Mouse (Mus musculus) stomach, embryonic 14.5 days (tissue): ENCODE measurements around the gene Stra6l. TPM values are rescaled to one million over a fixed set of nuclear protein-coding genes. Genes with fewer than 3 reads are reported as not detected.

Experiments used
- ATAC-seq: fragments of 200-750 bp; cut with Nextera tagmentation; 2 replicates; pipeline ENCODE4 v1.8.0; 2017; ENCODE audit warnings: low read depth, moderate TSS enrichment; ENCODE audit not compliant: insufficient number of reproducible peaks, insufficient read depth, low FRiP score
- H3K27ac ChIP-seq: fragments of 300-500 bp; sonication (generic); 2 replicates; pipeline ENCODE4 v1.5.1; 2014; ENCODE audit warnings: mild to moderate bottlenecking, low read length, moderate library complexity, mixed read lengths
- H3K27me3 ChIP-seq: fragments of 300-500 bp; sonication (generic); 2 replicates; pipeline ENCODE4 v1.6.1; 2014; ENCODE audit warnings: low read length, control low read depth, mixed read lengths; ENCODE audit not compliant: control insufficient read depth, insufficient read depth
- H3K36me3 ChIP-seq: fragments of 300-500 bp; sonication (generic); 2 replicates; pipeline ENCODE4 v1.6.1; 2014; ENCODE audit warnings: mild to moderate bottlenecking, control low read depth, low read length, moderate library complexity, mixed read lengths; ENCODE audit not compliant: control insufficient read depth, insufficient read depth
- H3K4me1 ChIP-seq: fragments of 300-500 bp; sonication (generic); 2 replicates; pipeline ENCODE4 v1.6.1; 2014; ENCODE audit warnings: low read length, control low read depth, mixed read lengths; ENCODE audit not compliant: control insufficient read depth, insufficient read depth
- H3K4me2 ChIP-seq: fragments of 300-500 bp; sonication (generic); replicated peaks from 2 replicates; pipeline ENCODE4 v1.6.1; 2014; ENCODE audit warnings: low read depth, low read length, control low read depth
- H3K4me3 ChIP-seq: fragments of 300-500 bp; sonication (generic); 2 replicates; pipeline ENCODE4 v1.5.1; 2014; ENCODE audit warnings: low read depth, low read length, control low read depth
- H3K9ac ChIP-seq: fragments of 300-500 bp; sonication (generic); replicated peaks from 2 replicates; pipeline ENCODE4 v1.6.1; 2014; ENCODE audit warnings: low read depth, mild to moderate bottlenecking, control low read depth, low read length, moderate library complexity, mixed read lengths
- H3K9me3 ChIP-seq: fragments of 300-500 bp; sonication (generic); 2 replicates; pipeline ENCODE4 v1.6.1; 2016; ENCODE audit warnings: low read depth, low read length, control low read depth; ENCODE audit not compliant: control insufficient read depth
- WGBS: fragments of 180-500 bp; shearing (Covaris S2); extraction: QIAGEN DNeasy Blood & Tissue Kit; methylation state at CpG from one replicate; pipeline ENCODE4 v1.1.7; 2014; 5-methylcytosine and 5-hydroxymethylcytosine counted together
- polyA plus RNA-seq: library from polyadenylated mRNA; unstranded; fragments of >200 nt; fragmentation: Nextera tagmentation; extraction: Ambion mirVana; gene quantifications from 2 replicates; pipeline ENCODE4 v1.2.1, GENCODE M21; 2014

Gene Stra6l
- polyA plus RNA-seq, 1 experiment from 2014 or later = 0.12 TPM

DNA sequence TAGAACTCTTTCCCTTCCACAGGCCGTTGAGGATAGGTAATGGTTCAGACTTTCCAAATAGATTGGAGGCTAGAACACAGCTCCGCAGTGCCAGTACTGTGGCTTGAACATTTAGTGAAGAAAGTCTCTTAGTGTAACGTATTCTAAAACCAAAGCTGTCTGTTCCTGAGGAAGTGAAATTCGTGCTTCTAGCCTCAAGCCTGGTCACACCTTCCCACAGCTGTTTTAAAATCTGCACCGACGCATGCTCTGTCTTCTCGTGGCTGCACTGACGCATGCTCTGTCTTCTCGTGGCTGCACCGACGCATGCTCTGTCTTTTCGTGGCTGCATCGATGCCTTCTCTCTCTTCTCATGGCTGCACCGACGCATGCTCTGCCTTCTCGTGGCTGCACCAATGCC lies 34.8 kb downstream of the Stra6l start:
- Histone ChIP-seq H3K27ac (no peak overlapping the region), H3K9ac (no peak overlapping the region), H3K4me3 (no peak overlapping the region), H3K9me3 (no peaks in the 10 kb centered on the region), H3K36me3 (no peaks in the 10 kb centered on the region), H3K27me3 (no peaks in the 10 kb centered on the region), H3K4me1 (no peaks in the 10 kb centered on the region), H3K4me2 (no peak overlapping the region)
- ATAC-seq = no peak
- 92% methylated on average over 16 of the region's 16 CpGs for WGBS

DNA sequence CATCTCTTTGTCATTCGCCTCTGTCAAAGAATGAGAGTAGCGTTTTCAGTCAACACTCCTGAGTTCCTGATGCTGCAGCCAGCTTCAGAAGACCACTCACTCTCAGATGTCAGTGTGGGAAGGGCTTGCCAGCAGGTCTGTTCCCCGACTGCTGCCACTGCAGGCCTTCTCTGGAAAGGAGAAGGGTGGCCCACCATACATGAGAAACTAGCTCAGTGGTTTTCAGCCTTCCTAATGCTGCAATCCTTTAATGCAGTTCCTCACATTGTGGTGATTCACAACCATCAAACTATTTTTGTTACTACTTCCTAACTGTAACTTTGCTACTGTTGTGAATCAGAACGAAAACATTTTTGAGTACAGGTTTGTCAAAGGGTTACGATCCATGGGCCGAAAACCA lies 41.0 kb downstream of the Stra6l start:
- no peak for ATAC-seq
- WGBS = 77% methylated on average over 6 of the region's 6 CpGs
- H3K4me1 ChIP-seq = peaks cover 6% of the 10 kb centered on the region

DNA sequence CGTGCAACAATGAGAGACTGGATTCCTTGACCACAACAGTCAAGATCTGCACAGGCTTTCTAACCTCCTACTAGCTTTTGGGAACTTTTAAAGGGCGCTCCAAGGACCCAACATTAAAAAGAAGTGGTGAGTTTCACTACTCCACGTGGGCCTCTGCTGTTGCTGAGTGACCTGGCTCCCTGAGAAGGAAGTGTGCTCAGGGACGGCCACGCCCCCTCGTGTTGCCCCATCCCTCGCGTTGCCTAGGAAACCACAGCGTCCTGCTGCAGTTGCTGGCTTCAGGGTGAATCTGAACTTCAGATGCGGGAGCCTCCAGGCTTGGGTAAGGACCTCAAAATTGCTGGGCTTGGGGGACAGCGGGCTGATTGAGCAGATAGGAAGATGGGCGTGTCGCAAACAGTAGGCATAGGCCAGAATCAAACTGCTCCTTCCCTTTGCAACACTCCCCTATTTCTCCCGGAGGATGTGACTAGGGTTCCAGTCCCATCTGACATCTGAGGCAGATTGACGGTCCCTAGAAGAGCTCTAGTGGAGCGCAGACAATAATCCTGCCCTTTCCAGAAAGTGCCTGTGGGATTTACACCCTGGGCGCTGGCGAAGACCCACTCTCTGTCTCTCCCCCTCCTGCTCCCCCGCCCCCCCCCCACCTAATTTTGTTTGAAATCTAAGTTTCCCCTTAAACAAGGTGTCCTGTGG lies 41.8 kb downstream of the Stra6l start, which contains the start of gene Ccdc180:
Ccdc180 (plus strand) TSS at position 238 of the 696 bp plus-strand sequence.
- no peak within 1 kb of the TSS; the same call in 1 of the 2 replicates for H3K4me2 ChIP-seq
- no peaks in the 10 kb centered on the region for H3K27me3 ChIP-seq
- no peak within 1 kb of the TSS for H3K4me3 ChIP-seq
- ATAC-seq = peak; percentile 78; the same call in 1 of the 2 replicates
- WGBS = 13% methylated on average over 19 of the region's 19 CpGs
- H3K9me3 ChIP-seq = no peaks in the 10 kb centered on the region
- no peak within 1 kb of the TSS for H3K9ac ChIP-seq
- H3K36me3 ChIP-seq = no peaks in the 10 kb centered on the region
- peaks cover 6% of the 10 kb centered on the region for H3K4me1 ChIP-seq
- H3K27ac ChIP-seq = no peak within 1 kb of the TSS

More for the DNA sequence above, 41.0 kb downstream of the Stra6l start:
- no peaks in the 10 kb centered on the region for H3K9me3 ChIP-seq
- H3K27ac ChIP-seq = no peak overlapping the region
- H3K9ac ChIP-seq = no peak overlapping the region
- no peak overlapping the region for H3K4me2 ChIP-seq
- H3K4me3 ChIP-seq = no peak overlapping the region
- H3K36me3 ChIP-seq = no peaks in the 10 kb centered on the region
- H3K27me3 ChIP-seq = no peaks in the 10 kb centered on the region

DNA sequence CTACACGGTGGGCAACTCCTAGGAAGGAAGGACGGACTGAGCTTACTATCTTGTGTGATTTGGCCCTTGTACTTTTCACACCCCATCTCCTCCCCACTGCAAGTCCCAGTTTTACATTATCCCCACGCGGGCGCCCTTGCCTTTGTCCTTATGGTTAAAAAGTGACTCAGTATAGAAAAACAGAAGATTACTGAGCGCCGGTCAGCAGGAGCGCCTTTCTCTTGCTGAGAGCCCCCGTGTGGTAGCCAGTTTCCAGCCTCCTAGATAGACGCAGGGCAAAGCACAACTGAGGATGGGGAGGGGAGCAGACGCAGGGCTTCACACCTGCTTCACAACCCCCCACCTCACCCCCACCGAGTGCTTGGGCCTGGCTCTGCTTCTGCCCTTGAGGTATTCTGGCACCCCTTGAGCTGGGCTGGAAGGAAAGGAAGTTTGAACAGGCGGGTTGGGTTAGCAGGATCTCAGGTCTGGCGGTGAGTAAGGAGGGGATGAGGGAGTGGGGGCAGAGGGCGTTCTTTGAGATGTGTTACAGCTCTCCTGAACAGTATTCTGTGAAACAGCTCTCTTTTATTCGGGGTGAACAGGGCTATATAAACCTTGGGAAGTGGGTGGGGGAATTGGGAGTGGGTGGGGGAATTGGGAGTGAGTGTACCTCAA lies 48.1 kb downstream of the Stra6l start:
- peak; percentile 40 for ATAC-seq
- Histone ChIP-seq H3K4me3 (no peak overlapping the region), H3K36me3 (no peaks in the 10 kb centered on the region), H3K27ac (no peak overlapping the region), H3K9ac (no peak overlapping the region), H3K4me2 (0 out of 2 replicates have a peak overlapping the region, but pooled peaks have one; percentile 8), H3K27me3 (no peaks in the 10 kb centered on the region), H3K4me1 (peaks cover 5% of the 10 kb centered on the region; the same call in 1 of the 2 replicates), H3K9me3 (no peaks in the 10 kb centered on the region)
- WGBS = 13% methylated on average over 16 of the region's 16 CpGs

DNA sequence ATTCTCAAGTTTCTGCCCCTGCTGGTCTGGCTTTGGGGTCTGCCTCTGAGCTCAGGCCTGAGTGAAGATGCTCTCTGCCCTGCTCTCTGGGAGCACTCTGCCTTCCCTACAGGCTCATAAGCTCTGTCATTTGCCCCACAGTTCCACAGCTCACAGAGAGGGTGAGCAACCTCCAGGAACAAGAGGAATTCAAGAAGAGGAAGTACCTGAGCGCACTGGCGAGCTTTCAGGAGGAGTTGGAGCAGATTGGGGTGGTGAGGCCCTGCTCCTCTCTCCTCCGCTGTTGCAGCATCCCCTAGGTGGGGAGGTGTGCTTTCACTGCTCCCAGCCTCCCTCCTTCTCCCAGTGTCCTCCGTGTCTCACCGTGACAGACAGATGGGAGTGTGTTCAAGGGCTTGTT lies 49.9 kb downstream of the Stra6l start:
- Histone ChIP-seq H3K27me3 (no peaks in the 10 kb centered on the region), H3K9ac (no peak overlapping the region), H3K4me1 (peaks cover 5% of the 10 kb centered on the region; the same call in 1 of the 2 replicates), H3K36me3 (no peaks in the 10 kb centered on the region), H3K27ac (no peak overlapping the region), H3K4me2 (no peak overlapping the region), H3K4me3 (no peak overlapping the region), H3K9me3 (no peaks in the 10 kb centered on the region)
- 44% methylated on average over 5 of the region's 5 CpGs for WGBS
- ATAC-seq = no peak

DNA sequence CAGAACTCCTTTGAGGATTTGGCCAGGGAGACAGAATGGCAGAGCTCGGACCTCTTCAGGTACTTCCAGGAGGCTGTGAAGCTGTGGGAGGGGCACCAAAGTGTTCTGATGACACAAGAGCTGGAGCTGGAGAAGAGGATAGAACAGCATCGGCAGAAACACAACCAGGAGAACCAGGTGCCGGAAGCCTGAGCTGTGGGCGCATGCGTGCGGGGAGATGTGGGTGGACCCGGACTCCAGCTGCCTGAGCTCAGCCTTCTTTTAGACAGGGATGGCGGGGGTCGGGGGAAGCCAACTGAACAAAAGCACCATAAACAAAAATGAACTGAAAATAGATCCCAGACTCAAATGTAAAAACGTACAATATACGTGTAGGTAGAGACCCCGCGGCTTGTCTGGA lies 60.8 kb downstream of the Stra6l start:
- no peak overlapping the region for H3K4me3 ChIP-seq
- H3K4me1 ChIP-seq = no peaks in the 10 kb centered on the region
- WGBS = 76% methylated on average over 13 of the region's 13 CpGs
- H3K27ac ChIP-seq = no peak overlapping the region
- ATAC-seq = no peak
- no peaks in the 10 kb centered on the region for H3K9me3 ChIP-seq
- H3K27me3 ChIP-seq = no peaks in the 10 kb centered on the region
- no peaks in the 10 kb centered on the region for H3K36me3 ChIP-seq
- H3K9ac ChIP-seq = no peak overlapping the region
- no peak overlapping the region for H3K4me2 ChIP-seq

DNA sequence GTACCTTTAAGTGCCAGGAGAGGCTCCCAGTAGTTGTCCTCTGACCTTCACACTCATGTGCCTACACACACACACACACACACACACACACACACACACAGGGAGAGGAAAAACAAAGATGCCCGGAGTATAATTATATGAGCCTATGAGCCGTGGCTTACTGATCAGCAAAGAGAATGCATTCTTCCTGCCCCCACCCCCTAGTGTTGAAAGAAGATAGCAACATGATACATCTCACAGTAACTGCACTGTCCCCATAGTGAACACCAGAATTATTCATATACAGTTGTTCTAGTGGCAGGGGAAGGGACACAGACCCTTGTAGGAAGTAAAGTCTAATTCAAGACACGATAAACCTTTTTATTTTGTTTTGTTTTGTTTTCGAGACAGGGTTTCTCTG lies 61.5 kb downstream of the Stra6l start:
- Histone ChIP-seq H3K27ac (no peak overlapping the region), H3K4me3 (no peak overlapping the region), H3K4me2 (no peak overlapping the region), H3K9ac (no peak overlapping the region), H3K36me3 (no peaks in the 10 kb centered on the region), H3K4me1 (no peaks in the 10 kb centered on the region), H3K9me3 (no peaks in the 10 kb centered on the region), H3K27me3 (no peaks in the 10 kb centered on the region)
- 78% methylated on average over 4 of the region's 4 CpGs for WGBS
- ATAC-seq = no peak

DNA sequence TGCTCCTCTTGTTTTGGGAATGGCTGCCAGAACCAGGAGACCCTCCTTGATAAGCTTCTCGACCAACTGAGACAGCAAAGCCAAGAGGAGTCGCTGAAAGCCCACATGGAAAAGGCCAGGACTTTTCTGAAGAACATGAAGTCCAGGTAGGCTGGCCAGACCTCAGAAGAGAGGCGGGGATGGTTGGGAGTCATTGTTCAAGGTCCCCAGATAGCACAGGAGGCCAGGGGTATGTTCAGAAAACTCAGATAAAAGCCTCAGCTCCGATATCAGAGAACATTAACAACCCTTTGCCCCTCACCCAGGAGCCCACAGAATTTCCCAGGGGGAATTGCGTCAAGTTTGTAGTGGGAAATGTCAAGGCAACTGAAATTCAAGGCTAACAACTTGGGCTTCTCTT lies 62.8 kb downstream of the Stra6l start:
- 76% methylated on average over 5 of the region's 5 CpGs for WGBS
- no peaks in the 10 kb centered on the region for H3K27me3 ChIP-seq

More for the DNA sequence above, 62.8 kb downstream of the Stra6l start:
- H3K4me1 ChIP-seq = no peaks in the 10 kb centered on the region
- H3K27ac ChIP-seq = no peak overlapping the region
- H3K9me3 ChIP-seq = no peaks in the 10 kb centered on the region
- H3K9ac ChIP-seq = no peak overlapping the region
- no peak overlapping the region for H3K4me2 ChIP-seq
- no peak overlapping the region for H3K4me3 ChIP-seq
- no peak for ATAC-seq
- H3K36me3 ChIP-seq = no peaks in the 10 kb centered on the region
